Mouse (Mus musculus): ENCODE results near the gene Ranbp9. TPM values are rescaled to one million over a fixed set of nuclear protein-coding genes. Genes with fewer than 3 reads are reported as not detected.

Ranbp9 gene
- polyA plus RNA-seq (2014; fragmentation: Nextera tagmentation; extraction: Ambion mirVana), result 11.9 and 14.5 TPM in 2 replicates

DNA sequence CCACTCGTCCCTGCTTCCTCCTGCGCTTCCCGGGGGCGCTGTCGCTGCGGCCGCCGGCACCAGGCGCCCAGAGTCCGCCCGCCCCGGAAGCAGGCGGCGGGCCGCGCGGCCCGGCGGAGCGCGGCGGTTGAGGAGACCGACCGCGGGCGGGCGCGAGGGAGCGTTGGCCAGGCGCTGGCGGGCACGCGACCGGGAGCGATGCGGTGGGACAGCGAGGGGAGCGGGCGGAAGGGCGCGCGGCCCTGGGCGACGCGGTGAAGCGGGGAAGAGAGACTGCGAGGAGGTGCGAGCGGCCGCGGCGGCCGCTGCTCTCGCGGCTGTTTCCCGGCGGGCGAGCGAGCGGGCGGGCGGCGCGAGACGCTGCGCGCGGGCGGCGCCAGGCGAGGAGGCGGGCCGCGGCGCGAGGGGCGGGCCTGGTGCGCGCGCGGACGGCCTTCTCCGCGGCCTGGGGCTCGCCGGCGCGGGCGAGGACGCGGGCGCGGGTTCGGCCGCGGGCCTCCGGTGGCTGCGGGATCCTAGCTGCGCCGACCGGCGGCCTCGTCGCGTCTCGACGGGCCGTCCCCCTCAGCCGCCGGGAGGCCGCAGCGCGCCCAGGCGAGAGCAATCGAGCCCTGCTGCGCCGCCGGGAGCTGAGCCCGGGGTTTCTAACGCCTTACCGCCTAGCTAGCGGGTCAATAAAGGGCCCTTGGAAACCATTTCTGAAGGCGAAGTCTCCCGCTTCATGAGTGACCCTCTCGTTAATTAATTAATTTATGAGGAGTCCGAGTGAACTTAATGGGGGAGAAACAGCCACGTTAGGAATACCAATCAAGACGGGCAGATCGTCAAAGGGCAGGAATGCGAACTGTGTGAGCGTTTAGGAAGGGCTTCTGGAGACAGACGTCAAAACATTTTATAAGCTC, at the start of gene Ranbp9:
TSS of gene Ranbp9 (minus strand) at position 326 of the 902 bp plus-strand sequence.
- no peaks in the 10 kb centered on the region for H3K36me3 ChIP-seq (ENCODE audit: insufficient read depth)
- peak within 1 kb of the TSS; percentile 99 for H3K27ac ChIP-seq (ENCODE audit: low read depth)
- ATAC-seq (ENCODE audit: insufficient read depth) (peak; percentile 88), DNase-seq (peak; percentile 92)
- H3K4me1 ChIP-seq (ENCODE audit: insufficient read depth), result peaks cover 8% of the 10 kb centered on the region
- no peaks in the 10 kb centered on the region for H3K27me3 ChIP-seq (ENCODE audit: insufficient read depth, low read length)
- no peak for TF ChIP-seq CTCF (IDR thresholded peaks at IDR 0.05; ENCODE audit: low read depth)
- H3K9ac ChIP-seq, result peak within 1 kb of the TSS; percentile 99
- no peaks in the 10 kb centered on the region for H3K9me3 ChIP-seq (ENCODE audit: low read depth, low read length)
- peak within 1 kb of the TSS; percentile 91 for H3K4me3 ChIP-seq (ENCODE audit: low read depth, low read length)
- WGBS, result under 1% methylated on average over 101 of the region's 132 CpGs
- H3K4me2 ChIP-seq, result peak within 1 kb of the TSS; percentile 92

DNA sequence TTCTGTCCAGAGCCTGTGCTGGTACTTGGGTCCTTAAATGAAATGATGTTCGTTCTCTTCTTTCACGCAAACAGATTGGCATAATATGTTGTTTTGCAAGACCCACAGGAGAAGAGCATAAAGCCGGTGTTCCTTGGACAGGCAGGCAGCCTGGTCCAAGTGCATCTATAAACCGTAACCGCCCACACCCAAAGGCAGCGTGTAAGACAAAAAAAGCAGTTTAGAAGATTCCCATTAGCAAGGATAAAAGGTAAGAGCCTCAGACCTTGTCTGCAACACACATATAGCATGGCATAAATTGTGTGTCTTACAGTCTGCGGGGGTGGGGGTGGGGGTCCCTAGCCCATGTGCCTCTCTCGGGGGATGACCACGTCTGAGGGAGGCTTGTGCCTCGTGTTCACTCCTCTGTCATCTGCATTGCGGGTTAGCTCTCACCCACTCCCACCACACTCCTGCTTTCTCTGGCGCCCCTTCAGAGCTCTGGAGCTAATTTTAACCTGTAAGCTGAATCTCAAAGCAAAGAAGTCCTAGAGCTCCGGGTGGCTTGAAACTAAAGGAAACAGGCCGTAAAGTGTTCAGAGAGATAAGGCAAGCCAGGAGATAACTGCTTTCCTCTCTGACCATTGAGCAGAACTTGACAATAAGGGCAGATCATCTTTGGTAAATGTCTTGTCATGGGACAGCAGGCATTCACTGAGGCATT, 49.2 kb upstream of the Ranbp9 start:
- Histone ChIP-seq H3K9ac (no peak overlapping the region), H3K27ac (ENCODE audit: low read depth) (no peak overlapping the region), H3K9me3 (ENCODE audit: low read depth, low read length) (no peaks in the 10 kb centered on the region), H3K4me1 (ENCODE audit: insufficient read depth) (peaks cover 19% of the 10 kb centered on the region), H3K27me3 (ENCODE audit: insufficient read depth, low read length) (no peaks in the 10 kb centered on the region), H3K36me3 (ENCODE audit: insufficient read depth) (no peaks in the 10 kb centered on the region), H3K4me3 (ENCODE audit: low read depth, low read length) (no peak overlapping the region), H3K4me2 (no peak overlapping the region)
- no peak for ATAC-seq (ENCODE audit: insufficient read depth)
- no peak for TF ChIP-seq CTCF (IDR thresholded peaks at IDR 0.05; ENCODE audit: low read depth)
- 44% methylated on average over 14 of the region's 14 CpGs for WGBS
- no peak for DNase-seq

DNA sequence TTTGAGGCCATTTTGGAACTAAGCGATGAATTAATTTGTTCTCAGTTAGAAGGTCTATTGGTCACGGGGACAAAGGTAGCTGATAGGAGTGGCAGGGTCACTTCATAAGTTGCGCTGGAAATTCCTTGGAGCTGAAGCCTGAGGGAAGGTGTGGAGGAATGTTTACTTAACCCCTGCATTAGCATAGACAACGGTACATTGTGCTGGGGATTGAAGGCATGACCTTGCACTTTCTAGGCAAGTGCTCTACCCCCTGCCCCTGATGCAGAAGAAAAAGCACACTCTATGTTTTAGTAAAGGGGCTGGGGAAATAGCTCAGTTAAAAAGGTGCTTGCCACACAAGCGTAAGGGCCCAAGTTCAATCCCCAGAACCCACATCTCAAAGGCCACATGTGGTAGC, 45.2 kb upstream of the Ranbp9 start:
- DNase-seq, result no peak
- WGBS, result 62% methylated on average over 5 of the region's 5 CpGs
- no peak for TF ChIP-seq CTCF (IDR thresholded peaks at IDR 0.05; ENCODE audit: low read depth)
- Histone ChIP-seq H3K36me3 (ENCODE audit: insufficient read depth) (no peaks in the 10 kb centered on the region), H3K9me3 (ENCODE audit: low read depth, low read length) (no peaks in the 10 kb centered on the region), H3K4me3 (ENCODE audit: low read depth, low read length) (no peak overlapping the region), H3K27ac (ENCODE audit: low read depth) (no peak overlapping the region), H3K9ac (no peak overlapping the region), H3K4me2 (no peak overlapping the region), H3K27me3 (ENCODE audit: insufficient read depth, low read length) (no peaks in the 10 kb centered on the region), H3K4me1 (ENCODE audit: insufficient read depth) (peaks cover 22% of the 10 kb centered on the region)
- no peak for ATAC-seq (ENCODE audit: insufficient read depth)

DNA sequence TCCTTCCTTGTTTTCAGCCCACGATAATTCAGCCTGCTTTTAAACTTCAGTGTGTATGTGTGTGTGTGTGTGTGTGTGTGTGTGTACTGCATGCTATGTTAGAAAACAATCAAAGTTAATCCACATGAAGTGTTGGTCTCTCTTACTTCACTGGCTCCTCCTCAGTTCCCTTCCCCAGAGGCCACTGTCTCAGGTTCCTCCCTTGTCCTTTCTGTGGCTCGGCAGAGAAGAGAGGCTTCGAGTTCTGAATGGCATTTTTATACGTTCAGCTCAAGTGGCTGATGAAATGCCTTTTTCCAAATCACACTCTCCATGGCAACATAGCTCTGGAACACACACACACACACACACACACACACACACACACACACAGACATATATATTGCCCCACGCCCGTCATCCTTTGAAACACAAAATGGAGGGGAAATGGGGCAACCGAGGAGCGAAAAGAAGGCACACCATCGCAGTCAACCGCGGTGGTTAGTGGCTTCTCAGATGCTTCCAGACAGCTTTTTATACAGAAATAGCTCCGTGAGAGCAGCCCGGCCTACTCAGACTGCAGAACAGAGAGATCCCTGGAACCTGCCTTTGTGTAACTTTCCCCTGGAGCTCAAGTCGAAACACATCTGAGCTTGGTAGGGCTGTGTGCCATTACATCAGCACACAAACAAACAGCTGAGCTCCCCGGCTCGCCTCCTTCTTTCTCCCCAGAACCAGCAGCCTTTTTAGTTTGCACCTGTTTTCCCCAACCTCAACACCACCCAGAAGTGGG, 44.5 kb upstream of the Ranbp9 start:
- H3K9ac ChIP-seq, result peak overlapping the region; percentile 20; the same call in 1 of the 2 replicates
- DNase-seq (peak; percentile 40), ATAC-seq (ENCODE audit: insufficient read depth) (peak; percentile 57; the same call in 1 of the 2 replicates)
- TF ChIP-seq CTCF (IDR thresholded peaks at IDR 0.05; ENCODE audit: low read depth), result no peak
- peak overlapping the region; percentile 86 for H3K27ac ChIP-seq (ENCODE audit: low read depth)
- no peak overlapping the region for H3K4me3 ChIP-seq (ENCODE audit: low read depth, low read length)
- H3K4me1 ChIP-seq (ENCODE audit: insufficient read depth), result peaks cover 19% of the 10 kb centered on the region
- no peaks in the 10 kb centered on the region for H3K9me3 ChIP-seq (ENCODE audit: low read depth, low read length)
- H3K4me2 ChIP-seq, result 0 out of 2 replicates have a peak overlapping the region, but pooled peaks have one; percentile 1
- H3K36me3 ChIP-seq (ENCODE audit: insufficient read depth), result no peaks in the 10 kb centered on the region
- 35% methylated on average over 16 of the region's 16 CpGs for WGBS
- H3K27me3 ChIP-seq (ENCODE audit: insufficient read depth, low read length), result no peaks in the 10 kb centered on the region

DNA sequence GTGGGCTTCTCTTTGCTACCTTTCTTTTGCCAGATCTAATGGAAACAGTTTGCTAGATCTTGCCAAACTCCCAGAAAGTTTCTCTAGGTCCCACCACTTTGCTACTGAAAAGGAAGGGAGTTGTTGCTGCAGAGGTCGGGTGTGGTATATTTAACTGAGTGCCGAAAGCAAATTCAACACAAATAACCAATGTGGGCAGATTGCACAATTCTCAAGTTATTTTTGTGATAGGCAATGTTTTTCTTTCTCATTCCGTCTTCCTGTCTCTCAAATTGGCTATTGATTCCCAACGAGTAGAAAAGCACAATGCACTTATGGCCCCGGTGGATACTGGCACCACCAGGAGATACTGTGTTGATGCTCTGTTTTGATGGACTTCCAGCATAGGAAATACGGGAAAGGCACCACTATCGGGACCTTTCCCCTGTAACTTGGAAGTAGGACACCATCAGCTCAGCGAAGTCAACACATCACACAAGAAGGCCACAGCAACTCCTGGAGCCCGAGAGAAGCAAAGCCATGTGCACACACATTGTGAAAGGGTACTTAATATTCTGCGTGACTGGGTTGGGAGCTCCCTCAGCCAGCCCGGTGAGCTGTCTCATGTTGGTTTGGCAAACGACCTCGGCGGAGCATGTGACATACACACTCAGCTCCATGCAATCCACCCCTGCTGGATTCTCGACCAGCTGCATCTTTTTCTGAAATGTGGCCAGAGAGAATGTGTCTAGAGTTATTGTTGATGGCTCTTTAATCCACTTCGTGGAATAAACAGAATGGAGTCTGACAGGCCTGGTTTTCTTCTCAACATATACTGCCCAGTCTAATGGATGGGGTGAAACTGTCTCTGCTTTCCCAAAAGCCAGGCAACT, 43.6 kb upstream of the Ranbp9 start:
- TF ChIP-seq CTCF (IDR thresholded peaks at IDR 0.05; ENCODE audit: low read depth), result no peak
- H3K4me1 ChIP-seq (ENCODE audit: insufficient read depth), result peaks cover 19% of the 10 kb centered on the region
- WGBS, result 38% methylated on average over 16 of the region's 16 CpGs
- DNase-seq (peak; percentile 89), ATAC-seq (ENCODE audit: insufficient read depth) (peak; percentile 90)
- peak overlapping the region; percentile 86 for H3K27ac ChIP-seq (ENCODE audit: low read depth)
- H3K27me3 ChIP-seq (ENCODE audit: insufficient read depth, low read length), result no peaks in the 10 kb centered on the region
- H3K4me3 ChIP-seq (ENCODE audit: low read depth, low read length), result no peak overlapping the region
- H3K36me3 ChIP-seq (ENCODE audit: insufficient read depth), result no peaks in the 10 kb centered on the region
- H3K9ac ChIP-seq, result no peak overlapping the region
- H3K4me2 ChIP-seq, result peak overlapping the region; percentile 1
- H3K9me3 ChIP-seq (ENCODE audit: low read depth, low read length), result no peaks in the 10 kb centered on the region

DNA sequence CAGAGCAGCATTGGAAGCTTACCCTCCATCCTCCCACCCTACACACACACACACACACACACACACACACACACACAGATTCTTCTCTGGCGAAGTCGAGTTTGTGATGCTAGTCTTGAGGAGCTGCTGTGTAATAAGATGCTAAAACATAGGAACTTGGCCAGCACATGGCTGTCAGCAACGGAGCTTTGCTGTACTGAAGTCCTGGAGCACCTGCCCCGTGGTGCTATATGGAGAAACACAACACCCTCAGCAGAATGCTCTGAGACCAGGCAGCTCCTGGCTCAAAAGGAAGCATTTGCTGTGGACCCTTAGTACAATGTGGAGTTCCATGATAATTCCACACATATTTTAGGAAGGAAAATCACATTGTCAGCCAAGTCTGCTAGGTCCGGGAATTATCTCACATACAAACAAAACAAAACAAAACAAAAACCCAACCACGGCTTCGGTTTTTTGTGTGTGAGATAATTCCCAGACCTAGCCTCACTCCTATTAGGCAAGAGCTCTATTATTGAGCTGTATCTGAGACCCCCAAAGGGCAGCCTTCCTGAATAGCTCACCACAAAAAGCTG, 42.9 kb upstream of the Ranbp9 start:
- no peaks in the 10 kb centered on the region for H3K36me3 ChIP-seq (ENCODE audit: insufficient read depth)
- H3K4me3 ChIP-seq (ENCODE audit: low read depth, low read length), result no peak overlapping the region
- H3K27me3 ChIP-seq (ENCODE audit: insufficient read depth, low read length), result no peaks in the 10 kb centered on the region
- H3K9ac ChIP-seq, result no peak overlapping the region
- TF ChIP-seq CTCF (IDR thresholded peaks at IDR 0.05; ENCODE audit: low read depth), result no peak
- H3K4me2 ChIP-seq, result no peak overlapping the region; the same call in 1 of the 2 replicates
- WGBS, result 45% methylated on average over 7 of the region's 7 CpGs
- DNase-seq (peak; percentile 48), ATAC-seq (ENCODE audit: insufficient read depth) (no peak)
- H3K27ac ChIP-seq (ENCODE audit: low read depth), result peak overlapping the region; percentile 32; the same call in 1 of the 2 replicates
- H3K4me1 ChIP-seq (ENCODE audit: insufficient read depth), result peaks cover 19% of the 10 kb centered on the region
- H3K9me3 ChIP-seq (ENCODE audit: low read depth, low read length), result no peaks in the 10 kb centered on the region

Measured in lung, embryonic 14.5 days (tissue).